Mouse (Mus musculus): ENCODE results near the gene Nat8f4.
"Not testable (repeated sequence)": the region's sequence is repeated elsewhere in the genome, so short reads cannot be mapped to it uniquely, and the experiment has no call there.

Gene Nat8f4

DNA sequence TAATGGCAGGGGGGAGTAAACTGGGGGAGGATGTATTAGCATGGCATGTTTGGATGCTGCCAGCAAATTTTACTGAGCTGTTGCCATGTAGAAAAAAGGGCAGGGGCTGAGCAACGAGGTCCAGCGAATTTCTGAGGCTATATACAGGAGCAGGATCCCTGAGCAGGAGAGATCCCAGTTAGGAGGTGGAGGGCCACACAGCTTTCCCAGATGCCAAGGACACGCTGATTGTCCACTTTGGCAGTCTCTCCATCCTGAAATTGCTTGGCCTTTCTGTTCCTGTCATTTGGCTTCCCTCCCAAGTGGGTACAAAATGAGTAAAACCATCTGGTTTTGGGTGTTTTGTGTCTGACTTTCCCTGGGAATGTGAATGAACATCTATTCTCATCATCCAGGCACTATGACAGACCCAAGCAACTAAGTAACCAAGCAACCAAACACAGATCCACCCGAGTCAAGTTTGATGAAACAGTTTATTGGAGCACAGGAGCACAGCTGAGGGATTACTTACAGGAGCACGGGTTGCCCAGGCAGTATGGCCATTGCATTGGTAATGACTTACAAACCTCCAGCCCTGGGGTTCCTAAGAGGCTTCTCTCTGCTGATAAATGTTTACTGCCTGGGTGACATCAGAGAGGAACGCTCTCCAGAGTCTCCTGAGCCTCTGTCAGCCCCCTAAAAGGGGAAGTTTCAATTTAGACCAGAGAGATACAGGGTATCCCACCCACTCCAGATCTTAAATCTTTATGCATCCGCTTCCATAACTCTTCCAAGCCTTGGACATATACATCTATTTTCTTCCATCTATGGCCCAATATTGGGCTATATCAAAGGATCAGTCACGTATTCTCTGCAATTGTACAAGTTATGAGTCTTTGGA is 5.8 kb downstream of the Nat8f4 start:
- not testable (repeated sequence) for DNase-seq (ENCODE audit: low spot score)

DNA sequence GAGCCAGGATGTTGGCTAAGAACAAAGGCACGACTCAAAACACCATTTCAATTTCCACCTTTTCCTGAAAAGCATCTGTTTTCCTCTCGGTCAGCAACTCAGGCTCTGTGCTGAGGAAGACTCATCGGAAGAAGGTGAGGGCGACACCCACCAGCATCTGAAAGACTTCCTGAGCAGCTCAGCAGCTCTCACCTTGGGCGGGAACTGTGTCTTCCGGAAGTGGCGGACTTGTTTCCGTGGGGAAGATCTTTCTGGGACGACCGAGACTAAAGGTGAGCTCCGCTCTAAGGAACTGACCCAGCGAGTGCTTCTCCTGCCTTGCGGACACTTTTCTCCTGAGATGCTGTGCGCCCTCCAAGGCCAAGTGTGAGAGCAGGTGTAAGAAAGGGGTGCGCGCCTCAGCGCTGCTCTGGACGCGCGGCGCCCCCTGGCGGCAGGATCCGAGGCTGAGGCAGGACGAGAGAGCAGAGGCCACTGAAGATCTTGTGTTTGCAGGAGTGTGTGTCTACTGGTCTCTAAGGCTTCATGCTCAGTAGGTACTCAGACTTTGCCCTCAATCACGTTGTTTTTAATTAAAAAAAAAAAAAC is 9.5 kb downstream of the Nat8f4 start:
- not testable (repeated sequence) for DNase-seq (ENCODE audit: low spot score)

DNA sequence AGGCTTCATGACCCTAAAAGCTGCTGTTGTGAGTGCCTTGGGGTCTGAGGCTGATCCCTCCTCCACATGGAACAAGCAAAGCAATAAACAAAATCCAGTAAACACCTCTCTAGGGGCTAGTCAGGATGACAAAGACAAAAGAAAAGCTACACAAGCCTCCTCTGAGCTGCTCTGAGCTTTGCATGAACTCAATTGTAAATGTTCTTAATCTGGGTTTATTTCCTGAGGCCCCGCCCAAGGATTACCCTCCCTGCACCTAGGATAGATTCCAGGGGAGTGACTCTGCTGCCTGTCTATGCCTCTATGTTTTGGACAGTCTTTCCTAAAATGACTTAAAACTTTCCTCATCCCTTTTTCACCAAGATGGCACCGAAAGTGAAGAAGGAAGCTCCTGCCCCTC is 15.7 kb downstream of the Nat8f4 start:
- DNase-seq (ENCODE audit: low spot score), result no peak

DNA sequence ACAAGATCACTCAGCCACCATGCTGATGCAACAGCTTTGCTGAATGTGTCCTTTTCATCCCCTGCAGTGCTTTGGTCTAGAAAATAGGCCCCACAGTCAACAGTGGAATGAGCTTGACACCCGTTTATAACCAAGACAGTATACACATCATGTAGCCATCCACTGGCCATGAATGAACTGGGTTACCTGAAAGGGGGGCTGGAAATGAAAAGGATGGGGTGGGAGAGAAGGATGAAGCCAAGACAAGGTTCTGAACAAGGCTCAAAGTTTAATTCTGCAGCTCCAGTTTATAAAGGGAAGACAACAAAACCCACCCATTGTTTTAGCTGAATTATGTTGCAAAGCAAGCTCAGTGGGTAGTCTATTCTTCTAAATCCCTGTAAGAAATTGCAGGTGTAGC is 20.4 kb downstream of the Nat8f4 start:
- no peak for DNase-seq (ENCODE audit: low spot score)

GRCm38 (mm10) chr6:85883246-85883645 is 21.4 kb downstream of the Nat8f4 start:
- DNase-seq (ENCODE audit: low spot score), result not testable (repeated sequence)

DNA sequence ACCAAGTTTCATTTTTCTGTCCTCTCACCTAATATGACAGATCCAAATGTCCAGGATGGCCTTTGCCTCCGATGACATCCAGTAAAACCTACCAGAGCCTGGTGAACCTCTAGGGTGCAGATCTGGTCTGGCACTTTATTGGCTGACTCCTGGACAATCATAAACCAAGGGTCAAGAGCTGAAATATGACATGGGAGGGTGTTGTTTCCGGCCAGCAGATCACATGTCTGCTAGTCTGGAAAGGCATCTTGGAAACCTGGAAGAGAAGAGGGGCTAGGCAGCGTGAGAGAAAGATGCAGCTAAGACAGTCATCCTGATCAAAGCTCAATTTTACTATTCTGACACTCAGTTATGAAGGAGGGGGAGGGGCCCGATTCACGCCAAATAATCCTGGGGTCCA is 35.7 kb downstream of the Nat8f4 start, which contains the start of gene Nat8f2:
TSS of gene Nat8f2 (minus strand) at position 153 of the 400 bp plus-strand sequence.
- not testable (repeated sequence) for DNase-seq (ENCODE audit: low spot score)

DNA sequence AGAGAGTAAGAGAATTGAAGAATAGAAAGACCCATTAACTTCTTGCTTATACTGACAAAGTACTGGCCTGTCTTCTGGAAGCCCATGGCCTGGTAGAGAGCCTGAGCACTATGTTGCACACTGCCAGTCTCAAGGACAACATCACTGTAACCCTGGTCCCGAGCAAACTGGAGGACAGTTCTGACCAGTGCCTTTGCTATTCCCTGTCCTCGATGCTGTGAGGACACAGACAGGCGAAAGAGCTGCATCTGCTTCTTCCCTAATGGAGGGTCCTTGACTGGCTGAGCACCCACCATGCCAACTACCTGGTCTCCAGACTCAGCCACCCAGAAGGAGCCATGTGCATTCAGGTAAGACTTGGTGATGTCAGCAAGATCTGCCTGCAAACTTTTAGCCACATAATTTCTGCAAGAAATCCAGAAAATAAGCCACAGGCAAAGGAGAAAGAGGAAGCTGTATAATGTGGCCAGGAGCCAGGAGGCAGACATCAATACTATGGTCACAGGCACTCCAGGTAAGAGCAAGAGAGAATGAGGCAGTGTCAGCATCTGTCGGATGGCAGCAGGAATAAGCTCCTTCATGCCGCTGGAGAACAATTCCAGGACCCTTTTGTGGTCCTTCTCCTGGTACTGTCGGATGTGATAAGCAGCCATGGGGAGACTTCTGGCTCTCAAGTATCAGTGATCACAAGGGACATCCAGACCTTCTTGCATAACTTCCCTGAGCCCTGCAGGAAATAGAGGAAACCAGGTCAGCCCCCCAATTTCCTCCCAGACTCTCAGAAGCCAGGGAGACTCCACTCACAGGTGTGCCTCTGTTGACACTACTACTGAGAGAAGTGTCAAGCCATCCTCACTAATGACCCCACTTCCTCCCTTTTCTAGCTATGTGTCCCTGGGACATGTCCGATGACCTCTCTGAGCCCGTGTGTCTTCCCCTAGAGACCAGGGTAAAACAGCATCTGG is 36.7 kb downstream of the Nat8f4 start:
- DNase-seq (ENCODE audit: low spot score), result no peak

DNA sequence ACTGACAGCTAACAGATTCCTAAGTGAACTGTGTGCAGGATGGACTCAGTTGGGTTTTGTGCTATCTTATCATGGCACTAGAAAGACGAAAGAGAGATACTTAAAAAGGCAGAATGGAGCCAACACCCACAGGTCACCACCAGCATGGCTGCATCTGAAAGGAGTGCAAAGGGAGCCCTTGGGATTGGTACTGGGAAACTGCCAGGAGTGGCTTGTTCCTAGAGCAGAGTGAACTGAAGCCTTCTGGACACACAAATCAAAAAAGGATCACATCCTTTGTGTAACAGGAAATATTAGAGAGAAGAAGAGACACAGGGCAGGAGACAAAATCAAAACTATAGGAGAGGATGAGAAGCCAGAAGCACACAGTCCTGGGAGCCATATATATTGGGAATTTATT is 37.7 kb downstream of the Nat8f4 start:
- DNase-seq (ENCODE audit: low spot score), result not testable (repeated sequence)

GRCm38 (mm10) chr6:85866166-85866565 is 38.5 kb downstream of the Nat8f4 start:
- DNase-seq (ENCODE audit: low spot score), result not testable (repeated sequence)

- not testable (repeated sequence) for DNase-seq (ENCODE audit: low spot score)
These were observed 39.6 kb downstream of the Nat8f4 start for GRCm38 (mm10) chr6:85864900-85865639.

DNA sequence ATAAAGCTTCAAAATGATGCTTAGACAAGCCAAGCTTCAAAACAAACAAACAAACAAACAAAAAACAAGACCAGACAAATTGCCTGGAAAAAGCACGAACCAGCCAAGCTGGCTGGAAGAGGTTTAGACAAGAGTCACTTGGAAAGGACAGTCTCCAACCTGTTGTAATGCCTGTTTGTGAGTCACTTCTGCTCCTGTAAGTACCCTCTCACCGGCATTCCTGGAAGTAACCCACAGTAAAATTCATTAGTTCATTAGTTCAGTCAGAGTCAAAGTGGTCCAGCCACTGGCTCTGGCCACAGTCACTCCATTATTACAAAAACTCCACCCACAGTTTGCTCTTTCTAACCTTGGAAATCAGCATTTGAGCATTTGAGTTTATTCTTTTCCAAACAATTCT is 40.8 kb downstream of the Nat8f4 start:
- DNase-seq (ENCODE audit: low spot score), result no peak

DNA sequence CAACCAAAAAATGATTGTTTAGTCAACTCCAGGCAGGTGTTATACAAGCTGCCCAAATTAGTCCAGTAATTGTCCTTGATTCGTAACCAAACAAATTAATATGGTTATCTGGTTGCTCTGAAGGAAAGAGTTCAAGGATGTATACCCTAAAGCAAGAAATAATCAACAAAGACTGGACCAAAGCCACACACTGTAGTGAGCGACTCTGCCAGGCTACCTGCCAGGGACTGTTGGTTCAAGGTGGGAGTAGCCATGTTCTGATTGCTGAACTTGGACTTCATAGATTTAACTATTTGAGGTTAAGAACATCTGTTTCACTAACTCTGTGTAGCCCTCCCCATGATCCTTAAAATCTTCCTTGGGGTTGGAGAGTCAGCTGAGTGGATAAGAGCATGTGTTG is 41.5 kb downstream of the Nat8f4 start:
- no peak for DNase-seq (ENCODE audit: low spot score)

DNA sequence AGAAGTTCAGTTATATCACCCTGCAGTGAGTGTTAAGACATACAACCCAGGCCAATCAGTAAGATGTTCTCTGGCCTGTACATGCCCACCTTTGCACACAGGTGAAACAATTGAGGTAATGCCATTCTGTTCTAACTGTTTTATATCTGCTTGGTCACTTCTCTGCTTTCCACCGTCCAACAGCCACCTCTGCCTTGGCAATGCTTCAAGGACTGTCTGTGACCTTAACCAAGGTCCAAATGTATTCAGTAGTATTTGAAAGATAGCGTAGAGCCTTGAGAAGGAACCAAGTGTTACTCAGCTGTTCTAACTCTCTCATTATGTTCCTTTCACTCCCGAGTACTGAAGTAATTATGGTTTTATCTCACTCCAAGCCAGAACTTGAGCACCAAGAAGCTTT is 42.1 kb downstream of the Nat8f4 start:
- no peak for DNase-seq (ENCODE audit: low spot score)

GRCm38 (mm10) chr6:85861247-85861646 is 43.4 kb downstream of the Nat8f4 start:
- no peak for DNase-seq (ENCODE audit: low spot score)

- no peak for DNase-seq (ENCODE audit: low spot score)
These were observed 48.4 kb downstream of the Nat8f4 start for GRCm38 (mm10) chr6:85856194-85856678.

DNA sequence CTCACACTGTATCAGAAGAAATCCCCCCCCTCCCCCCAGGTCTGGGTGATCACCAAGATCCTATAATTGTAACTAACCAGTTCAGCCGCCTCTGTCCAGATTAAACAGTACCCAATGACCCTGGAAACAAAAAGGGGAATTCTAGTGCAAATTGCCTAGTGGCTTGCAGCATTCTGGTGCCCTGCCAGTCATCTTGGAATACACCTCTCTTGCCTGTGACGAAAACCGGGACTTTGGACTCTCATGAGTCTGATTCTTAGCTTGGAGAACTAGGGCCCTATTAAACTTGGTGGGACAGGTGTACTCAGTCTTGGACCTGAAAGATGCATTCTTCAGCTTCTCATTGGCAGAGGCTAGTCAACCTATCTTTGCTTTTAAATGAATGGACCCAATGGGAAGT is 51.2 kb downstream of the Nat8f4 start:
- no peak for DNase-seq (ENCODE audit: low spot score)

DNA sequence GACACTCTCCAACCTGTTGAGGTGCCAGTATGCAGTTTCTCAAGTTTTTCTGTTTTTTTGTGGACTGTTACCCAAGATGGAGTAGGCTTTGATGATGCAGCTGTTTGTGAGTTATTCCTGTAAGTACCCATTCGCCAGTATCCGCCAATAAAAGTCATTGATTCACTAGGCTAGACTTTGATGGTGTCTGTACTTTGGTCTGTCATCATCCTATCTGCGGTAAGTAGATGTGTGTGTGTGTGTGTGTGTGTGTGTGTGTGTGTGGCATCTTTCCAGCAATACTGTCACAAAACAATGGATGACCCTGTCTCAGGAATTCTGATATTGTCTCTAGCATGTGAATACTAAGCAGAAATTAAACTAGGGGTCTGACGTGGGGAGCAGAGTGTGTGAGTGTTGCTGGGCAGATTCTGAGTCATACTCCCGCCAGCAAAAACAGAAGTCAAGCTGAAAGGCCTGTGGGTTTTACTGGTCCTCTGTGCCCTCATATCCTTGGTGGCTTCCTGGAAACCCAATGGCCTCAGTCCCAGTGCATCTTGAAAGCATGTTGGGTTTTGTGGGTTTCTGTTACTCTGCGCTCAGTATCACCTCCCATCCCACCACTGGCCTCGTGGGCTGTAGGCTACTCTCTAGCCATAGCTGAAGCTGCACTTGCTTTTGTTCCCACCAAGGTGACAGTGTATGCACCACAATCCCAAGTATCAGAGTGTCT is 53.5 kb downstream of the Nat8f4 start:
- no peak for DNase-seq (ENCODE audit: low spot score)

- DNase-seq (ENCODE audit: low spot score), result no peak
These were observed 55.4 kb downstream of the Nat8f4 start for GRCm38 (mm10) chr6:85849240-85849639.
